Mouse (Mus musculus): ENCODE results near the gene Zfp536.

DNA sequence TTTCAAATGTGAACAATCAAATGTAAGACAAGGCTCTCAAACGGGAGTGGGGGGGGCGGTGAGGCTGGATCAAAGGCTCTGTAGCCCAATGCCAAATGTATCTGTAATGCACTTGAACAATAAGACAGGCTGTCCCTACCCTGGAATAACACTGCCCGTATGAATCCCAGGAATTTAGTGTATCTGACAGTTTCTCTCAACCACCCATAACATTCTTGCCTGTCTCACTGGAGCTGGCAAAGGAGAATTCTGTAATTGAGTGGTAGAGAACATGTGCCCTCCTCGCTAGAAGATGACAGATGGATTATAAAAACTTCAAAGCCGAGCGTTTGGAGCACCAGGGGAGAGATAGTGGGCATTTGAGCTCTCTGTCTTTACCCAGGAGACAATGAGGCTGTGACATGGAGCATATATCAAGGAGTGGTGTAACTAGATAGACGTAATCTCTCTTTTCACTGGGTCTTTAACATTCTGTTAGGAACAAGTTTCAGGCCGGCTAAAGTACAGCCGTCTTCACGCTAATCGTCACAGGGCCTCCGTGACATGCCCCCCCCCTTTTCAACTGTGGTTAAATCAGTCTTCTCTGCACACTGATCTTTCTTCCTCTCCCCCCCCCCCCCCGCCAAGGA is 27.2 kb downstream of the Zfp536 start:
- TF ChIP-seq CTCF (IDR thresholded peaks at IDR 0.05; ENCODE audit: extremely low read depth, insufficient read length, insufficient replicate concordance, low read depth, low read length): no peak
- no peak for TF ChIP-seq POLR2A (IDR thresholded peaks at IDR 0.05; ENCODE audit: low read depth, low read length)
